Mouse (Mus musculus): ENCODE measurements around the gene Fam198b.

Gene Fam198b

DNA sequence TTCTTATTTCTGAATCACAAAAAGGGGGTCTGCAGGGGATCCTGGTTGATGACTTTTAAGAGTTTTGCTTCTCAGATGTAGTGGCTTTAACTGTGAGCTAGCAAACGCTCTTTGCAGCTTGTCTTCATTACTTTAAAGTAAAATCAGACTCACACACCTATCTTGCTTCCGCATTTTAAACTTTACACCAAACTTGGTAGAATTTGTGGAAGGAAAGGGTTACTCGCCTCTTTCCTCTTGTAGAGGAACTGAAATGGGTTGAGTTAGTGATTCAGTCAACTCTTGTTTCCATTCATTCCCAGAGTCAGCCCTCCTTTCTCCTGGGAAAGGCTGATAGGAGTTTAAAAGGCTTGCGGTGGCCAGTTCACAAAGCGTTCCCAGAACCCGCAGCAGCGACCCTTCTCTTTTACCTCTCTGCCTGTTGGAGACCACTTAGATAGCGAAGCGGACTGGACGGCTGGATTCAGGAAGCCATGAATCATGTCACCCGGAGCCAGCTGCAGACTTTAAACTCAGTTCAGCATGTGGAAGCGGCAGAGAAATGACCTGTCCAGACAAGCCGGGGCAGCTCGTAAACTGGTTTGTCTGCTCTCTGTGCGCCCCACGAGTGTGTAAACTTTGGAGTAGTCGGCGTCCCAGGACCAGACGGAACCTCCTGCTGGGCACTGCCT, 1.5 kb downstream of the Fam198b start:
- peak; percentile 42 for DNase-seq

DNA sequence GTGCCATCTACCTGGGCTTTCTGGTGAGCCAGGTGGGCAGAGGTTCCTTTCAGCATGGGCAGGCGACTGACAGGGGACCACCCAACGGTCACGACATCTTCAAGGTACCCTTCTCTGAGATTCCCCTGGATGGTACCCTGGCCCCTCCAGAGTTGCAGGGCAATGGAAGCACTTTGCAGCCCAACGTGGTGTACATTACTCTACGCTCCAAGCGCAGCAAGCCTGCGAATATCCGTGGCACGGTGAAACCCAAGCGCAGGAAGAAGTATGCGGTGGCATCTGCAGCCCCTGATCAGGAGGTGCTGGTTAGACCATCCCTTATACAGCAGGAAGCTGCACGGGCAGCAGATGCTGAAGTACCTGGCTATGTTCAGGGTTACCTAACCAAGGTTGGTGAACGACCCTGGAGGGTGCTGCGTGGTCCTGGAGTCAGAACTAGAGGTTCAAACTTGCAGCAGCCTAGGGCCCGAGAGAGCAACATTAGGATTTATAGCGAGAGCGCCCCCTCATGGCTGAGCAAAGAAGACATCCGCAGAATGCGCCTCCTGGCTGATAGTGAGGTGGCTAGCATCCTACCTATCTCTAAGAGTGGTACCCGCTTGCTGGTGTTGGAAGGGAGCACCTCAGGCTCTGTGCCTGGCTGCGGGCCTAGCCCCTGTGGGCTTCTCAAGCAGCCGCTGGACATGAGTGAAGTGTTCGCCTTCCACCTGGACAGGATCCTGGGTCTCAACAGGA, 2.2 kb downstream of the Fam198b start:
- no peak for DNase-seq

DNA sequence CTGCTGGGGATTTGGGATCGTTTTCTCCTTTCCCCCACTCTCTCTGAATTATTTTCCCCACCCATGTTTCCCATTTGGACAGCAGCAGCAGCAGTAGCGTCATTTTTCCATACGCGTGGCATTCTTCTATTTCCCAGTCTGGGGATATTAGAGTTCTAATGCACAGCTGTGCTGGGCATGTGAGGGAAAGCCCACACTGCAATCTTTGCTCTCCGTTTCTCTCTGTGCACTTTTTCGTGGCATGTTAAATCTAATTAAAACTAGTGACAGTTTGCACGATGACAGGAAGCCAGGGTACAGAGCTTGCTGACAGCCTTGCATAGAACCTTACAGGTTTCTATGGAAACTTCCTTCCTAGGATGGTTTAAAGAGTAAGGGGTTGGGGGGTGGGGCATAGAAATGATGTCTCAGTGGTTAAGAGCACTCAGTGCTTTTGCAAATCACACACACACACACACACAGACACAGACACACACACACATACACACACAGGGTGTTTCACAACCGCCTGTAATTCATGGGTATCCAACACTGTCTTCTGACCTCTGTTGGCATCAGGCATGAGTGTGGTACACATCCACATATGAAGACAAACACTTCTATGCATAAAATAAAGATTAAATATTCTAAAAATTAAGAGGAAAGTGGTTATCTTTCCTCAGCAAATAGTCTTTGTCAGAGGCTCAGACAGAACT, 3.0 kb downstream of the Fam198b start:
- no peak for DNase-seq

DNA sequence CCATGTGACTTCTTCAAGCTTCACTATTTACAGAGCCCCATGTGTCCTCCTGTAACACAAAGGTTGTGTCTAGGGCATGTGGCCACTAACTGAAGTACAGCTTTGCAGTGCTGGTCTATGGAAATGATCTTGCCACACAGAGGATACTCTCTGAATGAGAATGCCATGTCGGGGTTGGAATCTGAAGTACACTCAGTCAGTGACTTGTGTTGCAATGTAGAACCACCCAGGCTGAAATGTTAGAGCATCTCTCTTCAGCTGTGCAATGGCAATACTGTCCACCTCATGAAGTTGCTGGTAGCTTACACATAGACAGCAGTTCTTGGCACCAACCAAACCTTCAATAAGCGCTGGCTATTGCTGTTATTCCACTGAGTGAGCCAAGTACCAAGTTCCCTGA, 3.6 kb downstream of the Fam198b start:
- DNase-seq = no peak

DNA sequence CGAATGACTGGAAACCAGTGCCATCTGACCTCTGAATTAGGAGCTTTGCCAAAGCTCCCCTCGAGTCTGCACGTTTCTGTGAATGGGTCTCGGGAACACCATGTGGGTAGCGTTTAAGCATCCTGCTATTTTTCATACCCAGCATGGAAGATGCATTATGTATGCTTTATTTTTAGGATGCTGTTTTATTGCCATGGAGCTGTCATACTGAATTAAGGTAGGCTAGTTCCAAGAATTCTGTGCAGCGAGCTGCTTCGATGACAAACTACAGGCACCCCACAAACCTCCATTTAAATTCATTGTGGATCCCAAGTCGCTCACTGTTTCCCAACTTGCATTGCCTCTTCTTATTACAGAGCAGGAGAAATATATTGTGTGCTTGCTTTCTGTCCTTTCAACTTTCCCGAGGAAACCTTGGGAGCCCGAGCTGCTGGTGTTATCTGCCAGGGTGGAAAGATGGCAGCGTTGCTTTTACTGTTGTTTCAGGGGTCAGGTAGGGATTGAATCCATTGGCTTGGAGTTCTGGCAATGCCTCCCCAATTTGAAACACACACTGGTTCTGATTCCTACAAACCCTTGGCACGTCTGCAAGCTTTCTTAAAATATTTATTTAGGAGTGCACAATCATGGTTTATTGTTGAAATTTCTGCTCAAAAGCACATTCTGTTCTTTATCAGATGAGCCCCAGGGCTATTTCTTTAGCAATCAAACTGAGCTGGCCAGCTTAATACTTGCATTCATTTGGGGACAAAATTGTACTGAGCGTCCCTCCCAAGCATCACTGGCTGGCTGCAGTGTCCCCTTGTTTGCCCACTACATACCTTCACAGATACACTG, 13.4 kb downstream of the Fam198b start:
- DNase-seq = no peak

DNA sequence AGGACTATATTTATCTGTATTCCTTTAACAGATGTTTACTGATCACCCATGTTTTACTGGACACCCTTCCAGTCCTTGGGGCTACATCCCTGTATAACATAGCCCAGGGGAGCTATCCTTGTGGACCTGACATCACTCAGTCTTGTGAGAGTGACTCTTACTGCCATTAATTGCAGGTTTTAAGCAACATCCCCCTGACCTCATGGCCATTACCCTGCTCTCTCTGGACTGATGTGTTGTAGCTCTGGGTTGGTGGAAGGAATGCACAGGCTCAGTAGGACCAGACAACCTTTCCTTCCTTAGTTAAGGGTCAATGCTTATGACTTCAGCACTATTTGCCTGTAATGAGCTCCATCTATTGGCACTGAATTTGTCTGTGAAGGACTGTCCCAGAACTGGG, 14.2 kb downstream of the Fam198b start:
- DNase-seq = no peak

DNA sequence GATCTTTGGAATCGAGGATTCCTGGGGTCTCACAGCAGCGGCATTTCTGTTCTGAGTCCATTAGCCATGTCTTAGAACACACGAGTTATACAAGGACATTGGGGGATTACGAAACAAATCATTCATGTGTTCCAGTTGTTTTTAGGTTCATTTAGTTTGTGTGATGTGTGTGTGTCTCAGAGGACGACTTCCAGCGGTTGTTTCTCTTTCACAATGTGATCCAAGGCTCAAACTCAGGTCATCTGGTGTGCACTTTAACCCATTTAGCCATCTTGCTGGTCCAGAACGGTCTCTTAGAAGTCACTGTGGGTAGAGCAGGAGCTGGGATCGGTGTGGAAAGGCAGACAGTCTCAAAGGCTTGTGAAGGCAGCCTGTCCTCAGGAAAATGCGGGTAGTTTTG, 15.6 kb downstream of the Fam198b start:
- DNase-seq = no peak

DNA sequence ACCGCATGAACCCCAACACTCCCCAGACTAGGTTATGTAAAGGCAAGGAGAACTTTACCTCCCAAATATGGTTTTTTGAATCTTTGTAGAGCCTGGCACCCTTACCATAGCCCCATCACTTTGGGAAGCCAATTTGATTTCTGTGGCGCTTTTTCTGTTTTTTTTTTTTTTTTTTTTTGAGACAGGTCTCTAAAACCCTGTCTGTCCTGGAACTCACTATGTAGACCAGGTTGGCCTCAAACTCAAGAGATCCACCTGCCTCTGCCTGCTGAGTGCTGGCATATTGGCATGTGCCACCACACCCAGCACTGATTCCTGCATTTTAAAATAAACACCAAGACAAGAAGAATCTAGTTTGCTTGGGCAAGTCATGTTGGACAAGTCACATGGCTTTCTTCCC, 16.2 kb downstream of the Fam198b start:
- DNase-seq = no peak

DNA sequence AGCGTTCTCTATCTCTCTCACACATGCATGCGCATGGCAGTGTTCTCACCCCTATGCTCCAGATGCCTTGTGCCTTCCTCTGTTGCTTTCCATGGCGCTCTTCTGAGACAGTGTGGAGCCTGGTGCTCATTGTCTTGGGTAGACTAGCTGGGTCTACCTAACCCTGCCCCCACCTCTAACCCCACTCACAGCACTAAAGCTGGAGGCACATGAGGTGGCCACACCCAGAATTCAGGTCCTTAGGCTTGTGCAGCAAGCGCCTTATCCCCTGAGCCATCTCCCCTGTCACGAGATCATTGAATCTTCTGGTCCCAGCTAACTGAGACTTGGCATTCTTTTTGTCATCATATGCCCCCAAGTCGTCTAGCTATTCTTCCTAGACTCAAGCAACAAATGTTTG, 17.0 kb downstream of the Fam198b start:
- no peak for DNase-seq

DNA sequence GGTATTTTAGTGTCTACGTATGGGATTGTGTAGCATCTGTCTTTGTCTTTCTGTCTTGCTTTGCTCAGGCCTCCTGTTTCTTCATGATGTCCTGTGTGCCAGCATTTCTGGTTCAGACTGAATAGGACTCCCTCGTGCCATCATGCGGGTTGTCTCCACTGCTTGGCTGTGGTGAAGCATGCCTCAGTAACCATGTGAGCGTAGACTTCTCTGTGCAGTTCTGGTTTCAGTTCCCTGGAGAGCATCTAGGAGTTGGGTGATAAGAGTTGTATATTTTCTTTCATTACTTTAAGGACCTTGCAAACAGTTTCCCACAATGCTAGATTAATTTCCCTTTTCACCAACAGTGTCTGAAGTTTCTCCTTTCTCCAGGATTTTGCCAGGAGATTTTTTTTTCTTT, 17.4 kb downstream of the Fam198b start:
- no peak for DNase-seq

DNA sequence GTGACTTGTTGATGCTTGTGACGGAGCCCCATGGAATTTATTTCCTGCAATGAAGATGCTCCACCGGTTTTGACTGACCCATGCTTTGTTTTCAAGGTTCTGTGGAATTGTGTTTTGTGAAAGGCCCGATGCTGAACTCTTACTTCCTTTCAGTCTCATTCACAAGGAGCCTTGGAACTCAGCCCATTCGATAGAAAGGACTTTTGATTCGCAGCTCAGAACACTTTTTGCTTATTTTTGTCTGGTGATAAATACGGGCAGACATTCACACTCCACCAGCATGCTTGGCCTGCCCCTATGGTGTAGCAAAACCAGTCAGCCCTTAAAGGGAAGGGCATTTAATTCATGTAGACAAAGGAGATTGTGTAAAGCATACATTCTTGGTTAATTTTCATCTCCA, 19.5 kb downstream of the Fam198b start:
- peak; percentile 35 for DNase-seq

DNA sequence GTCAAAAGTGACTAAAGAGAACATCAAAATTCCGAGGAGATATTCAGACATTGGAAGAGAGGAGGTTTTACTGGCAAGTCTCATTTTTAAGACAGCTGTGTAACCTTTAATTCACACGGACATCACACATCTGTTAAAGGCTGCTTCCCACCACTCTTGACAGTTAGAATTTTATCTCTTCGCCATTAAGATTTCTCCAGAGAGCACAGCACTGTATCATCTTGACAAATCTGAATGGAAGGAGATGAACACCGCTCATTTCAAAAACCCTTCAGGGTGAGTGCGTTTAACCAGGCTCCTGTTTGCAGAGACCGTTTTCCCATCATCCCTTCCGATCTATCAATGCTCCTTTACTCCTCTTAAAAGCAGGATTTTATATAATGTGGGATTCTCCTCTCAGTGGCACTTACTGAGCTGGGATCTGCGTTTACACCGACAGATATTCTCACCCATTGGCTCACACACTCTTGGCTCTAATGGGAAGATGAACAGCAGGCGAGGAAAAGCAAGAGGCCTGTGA, 20.0 kb downstream of the Fam198b start:
- no peak for DNase-seq

DNA sequence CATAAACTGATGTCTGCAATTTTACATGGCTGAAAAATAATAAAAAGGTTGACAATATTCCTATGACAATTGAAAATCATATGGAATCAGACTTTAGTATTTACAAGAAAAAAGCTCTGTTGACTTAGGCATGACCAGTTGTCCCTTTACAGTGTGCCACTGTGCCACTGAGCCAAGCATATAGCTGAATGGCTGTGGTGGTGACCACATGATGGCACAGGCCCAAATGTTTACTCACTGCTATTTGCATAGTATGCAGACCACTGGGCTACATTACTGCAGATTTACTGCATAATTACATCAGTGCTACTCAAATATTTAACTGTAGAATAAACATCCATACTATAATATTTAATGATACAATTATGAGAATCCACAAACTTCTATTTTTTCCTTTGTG, 21.1 kb downstream of the Fam198b start:
- DNase-seq = no peak

DNA sequence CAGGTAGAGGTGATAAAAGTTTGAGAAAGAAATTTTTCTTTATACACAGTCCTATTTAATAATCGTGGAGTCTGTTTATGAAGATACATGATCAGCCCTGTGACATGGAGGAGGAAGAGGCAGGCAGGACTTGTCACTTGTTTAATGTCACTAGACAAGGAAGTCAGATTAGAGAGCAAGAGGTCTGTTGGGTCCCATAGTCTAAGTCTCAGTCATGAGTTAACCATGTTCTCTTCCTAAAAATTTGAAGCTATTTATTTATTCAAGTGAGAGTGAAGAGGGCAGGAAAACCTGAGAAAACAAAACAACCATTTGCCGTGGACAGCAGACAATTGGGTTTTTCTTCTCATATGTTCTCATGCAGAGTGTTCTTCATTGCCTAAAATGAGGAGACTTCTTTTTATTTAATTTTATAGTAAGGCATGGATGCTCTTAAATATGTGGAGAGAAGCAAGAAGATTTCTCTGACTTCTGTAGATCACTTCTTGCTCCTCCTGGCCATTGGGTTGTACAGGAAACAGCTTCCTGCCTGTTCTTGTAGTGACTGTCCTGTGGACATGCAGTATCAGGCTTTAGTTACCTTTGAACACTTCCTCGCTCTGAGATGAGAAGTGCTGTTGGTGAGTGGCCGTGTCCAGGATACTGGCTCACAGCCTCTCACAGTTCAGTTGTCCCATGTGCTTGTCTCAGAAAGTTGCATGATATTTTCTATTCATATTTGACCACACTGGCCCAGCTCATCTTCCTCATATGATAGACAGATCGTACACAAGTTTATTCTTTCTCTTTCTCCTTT, 22.1 kb downstream of the Fam198b start:
- no peak for DNase-seq

DNA sequence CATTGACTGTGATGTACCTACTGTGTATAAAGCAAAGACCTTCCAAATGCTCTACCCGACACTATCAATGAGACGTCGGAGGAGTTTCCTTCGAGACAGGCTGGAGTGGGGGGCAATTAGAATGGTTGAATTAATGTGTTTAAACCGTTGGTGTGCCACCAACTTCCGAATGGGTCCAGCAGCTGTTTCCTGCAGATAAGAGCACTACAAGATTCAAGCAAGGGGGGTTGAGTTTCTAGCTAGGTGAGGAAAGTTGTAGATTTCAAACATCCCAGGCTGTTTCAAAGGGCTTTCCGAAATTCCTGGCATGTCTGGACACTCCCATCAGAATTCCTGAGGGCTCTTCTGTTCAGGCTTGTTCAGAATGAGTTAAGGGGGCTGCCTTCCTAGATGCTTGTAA, 22.9 kb downstream of the Fam198b start:
- DNase-seq = peak; percentile 30

DNA sequence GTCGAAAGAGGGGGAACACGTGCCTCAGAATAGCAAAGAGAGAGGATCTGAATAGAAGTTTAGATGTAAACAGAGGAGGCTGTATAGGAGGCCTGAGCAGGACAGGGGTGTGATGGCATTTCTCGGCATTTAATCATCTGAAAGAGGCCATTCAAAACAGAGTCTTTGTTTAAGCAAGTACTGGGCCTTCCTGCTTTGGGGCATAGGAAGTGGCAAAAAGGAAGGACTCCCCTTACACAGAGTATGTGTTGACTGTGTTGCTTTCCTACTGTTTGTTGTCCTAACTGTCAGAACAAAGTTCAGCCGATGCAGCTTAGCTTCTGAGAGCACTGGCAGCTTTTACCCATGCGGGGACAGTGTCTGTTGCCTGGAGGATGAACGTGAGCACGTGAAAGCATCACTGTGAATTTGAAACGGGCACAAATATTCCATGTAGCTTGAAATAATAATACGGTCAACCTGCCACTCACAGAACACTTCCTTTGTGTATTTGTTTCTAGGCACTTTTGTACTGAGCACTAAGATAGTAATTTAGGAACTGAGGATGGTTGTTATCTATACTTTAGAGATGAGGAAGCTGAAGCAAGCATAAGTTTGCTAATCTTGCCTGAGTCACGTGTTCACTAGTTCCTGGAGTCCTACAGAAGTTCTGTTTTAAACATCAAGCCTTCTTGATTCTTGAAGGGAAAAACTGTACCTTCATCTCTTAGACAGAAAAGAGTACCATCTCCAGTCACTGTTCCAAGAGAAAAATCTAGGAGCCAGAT, 26.2 kb downstream of the Fam198b start:
- DNase-seq = no peak

DNA sequence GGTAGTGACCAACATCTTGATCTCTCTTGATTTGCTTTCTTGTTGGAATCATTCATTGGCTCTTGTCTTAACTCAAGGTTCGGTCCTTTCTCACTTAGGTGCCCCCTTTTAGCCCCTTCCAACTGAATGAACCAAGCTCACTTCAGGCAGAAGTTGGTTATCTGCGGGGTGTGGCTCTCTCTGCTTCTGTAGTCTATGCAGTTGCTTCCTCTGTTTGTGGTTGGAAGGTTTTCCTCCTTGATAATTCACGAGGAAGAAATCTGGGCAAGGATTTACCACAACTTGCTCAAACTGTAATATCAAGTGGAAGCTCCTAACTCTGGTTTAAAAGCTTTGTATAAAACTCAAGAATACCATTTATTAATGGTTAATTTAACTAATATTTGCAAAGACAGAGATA, 26.8 kb downstream of the Fam198b start:
- no peak for DNase-seq

DNA sequence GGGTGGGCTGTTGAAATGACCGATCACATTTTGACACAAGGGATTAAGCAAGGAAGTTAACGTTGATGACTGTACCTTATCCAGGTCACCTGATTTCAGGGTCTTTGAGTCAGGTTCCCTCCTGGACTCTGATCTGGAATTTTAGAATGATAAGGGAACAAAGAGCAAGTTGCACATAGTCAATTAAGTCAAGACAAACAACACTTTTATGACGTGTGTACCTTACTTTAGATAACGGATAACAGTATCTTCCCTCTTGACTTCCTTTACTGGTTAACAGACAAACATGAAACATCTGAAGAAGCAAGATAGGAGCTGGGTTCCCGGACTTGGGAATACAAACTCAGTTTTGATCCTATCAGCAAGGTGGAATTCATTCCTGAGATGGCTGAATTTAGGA, 29.7 kb downstream of the Fam198b start:
- DNase-seq = no peak

DNA sequence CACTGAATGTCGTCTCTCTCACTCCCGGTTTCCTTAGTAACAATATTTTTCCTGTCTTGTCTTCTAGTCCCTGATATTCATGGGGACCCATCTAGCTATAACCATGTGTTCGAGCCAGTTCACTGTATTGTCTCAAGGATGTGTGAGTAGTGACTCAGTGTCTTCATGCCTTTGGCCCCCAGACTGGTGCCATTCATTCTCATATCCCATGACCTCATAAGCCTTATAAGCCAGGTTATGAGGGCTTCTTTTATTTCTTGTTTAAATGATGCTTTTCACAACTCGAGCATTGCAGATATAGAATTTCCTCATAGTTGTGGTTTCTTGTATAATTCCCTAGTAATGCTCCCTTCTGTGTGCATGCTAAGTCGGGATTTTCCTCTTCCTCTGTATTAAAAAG, 31.9 kb downstream of the Fam198b start:
- DNase-seq = no peak

DNA sequence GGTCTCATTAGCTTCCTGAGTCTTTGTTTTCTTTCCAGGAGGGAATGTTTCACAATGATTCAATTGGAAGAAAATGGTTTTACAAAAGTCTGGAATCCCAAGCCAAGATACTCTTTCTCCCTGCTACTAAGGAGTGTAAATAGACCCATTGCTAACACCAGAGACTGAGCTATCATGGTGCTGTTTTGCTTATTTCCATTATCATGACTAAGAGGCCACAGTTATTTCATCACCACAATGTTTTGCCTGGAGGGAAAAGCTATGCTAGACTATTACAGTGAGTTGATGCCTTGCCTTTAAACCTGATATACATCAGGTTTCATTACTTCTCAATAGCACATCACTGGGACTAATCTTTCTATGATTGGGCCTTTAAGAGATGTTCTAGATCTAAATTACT, 34.4 kb downstream of the Fam198b start:
- DNase-seq = no peak

DNA sequence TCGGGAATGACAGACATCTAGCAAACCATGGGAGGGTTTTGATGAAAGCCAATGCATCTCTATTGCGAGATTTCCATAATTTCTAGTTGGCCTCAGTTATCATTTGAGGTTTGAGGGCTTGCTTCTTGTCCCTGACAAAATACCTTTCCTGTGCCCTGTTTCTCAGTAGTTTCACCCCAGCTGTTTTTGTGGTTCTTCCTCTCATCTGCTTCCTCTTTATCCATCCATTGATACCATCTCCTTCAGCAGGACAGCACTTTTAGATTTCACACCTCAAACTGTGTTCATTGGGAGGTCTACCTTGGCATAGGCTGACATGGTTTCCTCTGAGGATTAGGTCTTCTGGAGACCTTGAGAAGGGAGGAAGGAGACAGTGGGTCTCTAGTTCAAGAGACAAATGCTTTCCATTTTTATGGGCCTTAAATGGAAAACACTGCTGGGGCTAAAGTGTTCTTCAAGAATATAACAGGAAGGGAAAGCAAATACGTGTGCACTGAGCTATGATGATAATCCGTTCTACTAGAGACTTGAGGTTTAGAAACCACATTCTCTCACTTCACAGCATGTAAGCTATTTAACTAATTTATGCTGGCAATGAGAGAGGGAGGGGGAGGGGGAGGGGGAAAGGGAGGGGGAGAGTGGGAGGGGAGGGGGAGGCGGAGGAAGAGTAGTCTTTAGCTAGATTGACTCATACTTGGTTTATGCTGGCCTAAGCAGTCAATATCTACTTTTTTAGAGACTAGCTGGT, 41.8 kb downstream of the Fam198b start:
- no peak for DNase-seq

Data from kidney, adult 9 months (tissue).